Mouse (Mus musculus) intestine, postnatal 0 days (tissue): ENCODE results near the gene Phf21a. TPM values are rescaled to one million over a fixed set of nuclear protein-coding genes. Genes with fewer than 3 reads are reported as not detected.

Experiments
- ATAC-seq: fragments of 200-750 bp; cut with Nextera tagmentation; 2 replicates; pipeline ENCODE4 v1.8.0; 2017; ENCODE audit warnings: mild to moderate bottlenecking, moderate TSS enrichment, moderate library complexity
- H3K27ac ChIP-seq: fragments of 300-500 bp; sonication (generic); 2 replicates; pipeline ENCODE4 v1.5.1; 2014; ENCODE audit warnings: mild to moderate bottlenecking, low read depth, low read length, moderate library complexity
- H3K27me3 ChIP-seq: fragments of 300-500 bp; sonication (generic); replicated peaks from 2 replicates; pipeline ENCODE4 v1.6.1; 2014; ENCODE audit warnings: low read length, mixed read lengths; ENCODE audit not compliant: control insufficient read depth, insufficient read depth
- H3K36me3 ChIP-seq: fragments of 300-500 bp; sonication (generic); 2 replicates; pipeline ENCODE4 v1.6.1; 2014; ENCODE audit warnings: mild to moderate bottlenecking, moderate library complexity; ENCODE audit not compliant: control insufficient read depth, insufficient read depth
- H3K4me1 ChIP-seq: fragments of 300-500 bp; sonication (generic); replicated peaks from 2 replicates; pipeline ENCODE4 v1.6.1; 2014; ENCODE audit warnings: antibody characterized with exemption, low read length, mixed read lengths; ENCODE audit not compliant: control insufficient read depth, insufficient read depth
- H3K4me2 ChIP-seq: fragments of 300-500 bp; sonication (generic); replicated peaks from 2 replicates; pipeline ENCODE4 v1.6.1; 2014; ENCODE audit warnings: low read depth, mild to moderate bottlenecking, moderate library complexity
- H3K4me3 ChIP-seq: fragments of 300-500 bp; sonication (generic); 2 replicates; pipeline ENCODE4 v1.5.1; 2014; ENCODE audit warnings: low read depth, low read length
- H3K9ac ChIP-seq: fragments of 300-500 bp; sonication (generic); 2 replicates; pipeline ENCODE4 v1.6.1; 2014; ENCODE audit warnings: mild to moderate bottlenecking, low read depth, low read length
- H3K9me3 ChIP-seq: fragments of 300-500 bp; sonication (generic); 2 replicates; pipeline ENCODE4 v1.6.1; 2016; ENCODE audit warnings: mixed run types; ENCODE audit not compliant: control insufficient read depth
- CTCF ChIP-seq: sonication (generic); IDR thresholded peaks from 2 replicates; pipeline ENCODE4 v1.5.1; 2016; ENCODE audit warnings: low read depth, mild to moderate bottlenecking, control low read depth, antibody characterized with exemption, moderate library complexity
- WGBS: fragments of 180-500 bp; shearing (Covaris S2); extraction: QIAGEN DNeasy Blood & Tissue Kit; methylation state at CpG from one replicate; pipeline ENCODE4 v1.1.7; 2014; 5-methylcytosine and 5-hydroxymethylcytosine counted together
- polyA plus RNA-seq: library from polyadenylated mRNA; unstranded; fragments of >200 nt; fragmentation: Nextera tagmentation; extraction: Ambion mirVana; gene quantifications from 2 replicates; pipeline ENCODE4 v1.2.1, GENCODE M21; 2015

Phf21a gene
- polyA plus RNA-seq, 1 experiment from 2014 or later = 7.4 TPM

- no peaks in the 10 kb centered on the region for H3K27me3 ChIP-seq
- ATAC-seq = no peak
- TF ChIP-seq CTCF = no peak
- peak overlapping the region; percentile 87 for H3K9ac ChIP-seq
- no peaks in the 10 kb centered on the region for H3K36me3 ChIP-seq
- peak overlapping the region; percentile 94 for H3K27ac ChIP-seq
- no peaks in the 10 kb centered on the region for H3K9me3 ChIP-seq
- H3K4me2 ChIP-seq = peak overlapping the region; percentile 95
- H3K4me3 ChIP-seq = peak overlapping the region; percentile 90
- 4% methylated on average over 11 of the region's 11 CpGs for WGBS
- H3K4me1 ChIP-seq = no peaks in the 10 kb centered on the region
These were observed 89.3 kb downstream of the Phf21a start for GRCm38 (mm10) chr2:92182146-92182756.

GRCm38 (mm10) chr2:92182981-92183501, 90.1 kb downstream of the Phf21a start:
- H3K36me3 ChIP-seq = no peaks in the 10 kb centered on the region
- H3K9ac ChIP-seq = peak overlapping the region; percentile 87
- H3K27me3 ChIP-seq = no peaks in the 10 kb centered on the region
- WGBS = 1% methylated on average over 41 of the region's 41 CpGs
- peak overlapping the region; percentile 95 for H3K4me2 ChIP-seq
- TF ChIP-seq CTCF = no peak
- peak overlapping the region; percentile 90 for H3K4me3 ChIP-seq
- no peaks in the 10 kb centered on the region for H3K4me1 ChIP-seq
- H3K9me3 ChIP-seq = no peaks in the 10 kb centered on the region
- peak; percentile 86 for ATAC-seq
- H3K27ac ChIP-seq = peak overlapping the region; percentile 94

- ATAC-seq = peak; percentile 92
- no peaks in the 10 kb centered on the region for H3K9me3 ChIP-seq
- H3K4me1 ChIP-seq = no peaks in the 10 kb centered on the region
- peak overlapping the region; percentile 87 for H3K9ac ChIP-seq
- no peak for TF ChIP-seq CTCF
- H3K4me3 ChIP-seq = peak overlapping the region; percentile 90
- WGBS = 0% methylated on average over 27 of the region's 40 CpGs
- no peaks in the 10 kb centered on the region for H3K36me3 ChIP-seq
- H3K4me2 ChIP-seq = peak overlapping the region; percentile 95
- peak overlapping the region; percentile 94 for H3K27ac ChIP-seq
- no peaks in the 10 kb centered on the region for H3K27me3 ChIP-seq
These were observed 90.7 kb downstream of the Phf21a start for GRCm38 (mm10) chr2:92183613-92184076.

- H3K4me1 ChIP-seq = no peaks in the 10 kb centered on the region
- H3K4me3 ChIP-seq = peak overlapping the region; percentile 90
- H3K27ac ChIP-seq = peak overlapping the region; percentile 94
- WGBS = 7% methylated on average over 14 of the region's 19 CpGs
- no peaks in the 10 kb centered on the region for H3K27me3 ChIP-seq
- no peaks in the 10 kb centered on the region for H3K9me3 ChIP-seq
- H3K36me3 ChIP-seq = no peaks in the 10 kb centered on the region
- peak overlapping the region; percentile 87 for H3K9ac ChIP-seq
- ATAC-seq = peak; percentile 19
- no peak for TF ChIP-seq CTCF
- peak overlapping the region; percentile 95 for H3K4me2 ChIP-seq
These were observed 91.4 kb downstream of the Phf21a start for GRCm38 (mm10) chr2:92184077-92184921.

DNA sequence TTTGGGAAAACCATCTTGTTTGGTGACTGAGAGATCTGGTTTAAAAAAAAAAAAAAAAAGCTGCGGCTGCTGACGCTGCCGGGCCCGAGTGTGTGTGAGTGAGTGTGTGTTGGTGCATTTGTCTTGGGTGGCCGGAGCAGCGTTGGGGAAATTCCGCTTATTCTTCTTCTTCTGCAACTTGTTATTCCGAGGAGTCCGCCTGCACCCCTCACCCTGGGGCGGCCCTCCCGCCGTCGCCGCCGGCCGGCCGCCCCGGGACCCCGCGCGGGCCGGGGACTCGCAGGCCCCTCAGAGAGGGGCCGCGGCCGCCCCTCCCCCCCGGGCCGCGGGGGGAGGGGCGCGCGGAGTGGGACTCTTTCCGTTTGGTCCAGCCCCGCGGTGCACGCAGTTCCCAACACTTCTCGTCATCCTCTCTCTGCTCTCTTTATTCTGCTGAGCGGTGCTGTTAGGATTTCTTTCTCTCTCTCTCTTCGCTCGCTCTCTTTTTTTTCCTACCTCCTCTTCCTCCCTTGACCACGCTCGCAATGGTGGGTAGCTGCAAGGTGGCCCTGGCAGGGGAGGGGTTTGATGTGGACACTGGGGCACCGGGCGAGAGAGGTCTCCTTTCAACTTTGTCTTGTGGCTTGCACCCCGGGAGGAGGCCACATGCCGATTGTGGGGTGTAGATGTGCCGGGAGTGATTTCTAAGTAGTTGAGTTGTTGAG, 92.3 kb downstream of the Phf21a start:
- no peak for ATAC-seq
- H3K9ac ChIP-seq = peak overlapping the region; percentile 87
- WGBS = under 1% methylated on average over 46 of the region's 47 CpGs
- peak overlapping the region; percentile 94 for H3K27ac ChIP-seq
- no peak for TF ChIP-seq CTCF
- H3K9me3 ChIP-seq = no peaks in the 10 kb centered on the region
- peak overlapping the region; percentile 90 for H3K4me3 ChIP-seq
- H3K27me3 ChIP-seq = no peaks in the 10 kb centered on the region
- H3K4me2 ChIP-seq = peak overlapping the region; percentile 95
- no peaks in the 10 kb centered on the region for H3K36me3 ChIP-seq
- H3K4me1 ChIP-seq = no peaks in the 10 kb centered on the region
